Mouse (Mus musculus) duodenum, adult 2 months (tissue): Measurements from ENCODE around the gene Fam19a4. TPM values are rescaled to one million over a fixed set of nuclear protein-coding genes. Genes with fewer than 3 reads are reported as not detected.

ENCODE experiments used
- polyA plus RNA-seq: library from polyadenylated mRNA; depleted of rRNA; stranded (reverse); fragments of >200 nt; gene quantifications from 2 replicates; pipeline ENCODE4 v1.2.3, GENCODE M21; 2012; ENCODE audit warnings: low replicate concordance; rRNA removed

Fam19a4 gene
- not detected in 2 replicates for polyA plus RNA-seq

DNA sequence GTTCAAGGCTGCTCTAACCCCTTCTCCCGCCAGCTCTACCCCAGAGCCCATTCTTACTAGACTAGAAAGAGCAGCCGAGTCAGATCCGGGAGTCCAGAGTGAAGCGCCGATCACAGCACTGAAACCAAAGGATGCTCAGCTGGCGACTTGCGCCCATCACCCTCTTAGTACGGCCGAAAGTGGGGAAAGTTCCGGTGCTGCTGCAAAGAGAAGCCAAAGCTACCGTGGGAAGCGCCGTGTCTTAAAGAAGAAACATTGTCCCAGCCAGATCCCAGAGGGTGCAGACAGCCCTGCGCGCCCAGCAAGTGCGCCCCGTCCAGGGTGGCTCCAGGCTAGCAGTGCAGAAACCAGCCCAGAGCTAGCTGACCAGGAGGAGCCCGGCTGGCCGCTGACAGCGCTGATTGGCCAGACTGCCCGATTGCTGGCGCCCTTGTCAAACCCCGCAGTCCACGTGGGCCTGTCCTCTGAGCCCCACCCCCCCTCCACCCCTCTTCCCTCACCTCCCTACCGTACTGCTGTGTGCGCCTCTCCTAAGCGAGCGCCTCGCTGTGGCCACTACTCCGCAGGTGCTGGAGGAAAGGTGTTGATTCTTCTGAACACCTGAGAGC lies at the start of gene Fam19a4:
TSS of gene Fam19a4 (minus strand) at position 340 of the 608 bp plus-strand sequence.

Other genes starting within 250 kb of the Fam19a4 start
- 1.8 and 5.7 TPM in 2 replicates for gene Eogt, start 88.8 kb upstream of the Fam19a4 start, polyA plus RNA-seq
- gene Tmf1, start 118.7 kb upstream of the Fam19a4 start, polyA plus RNA-seq: 1.4 and 1.6 TPM in 2 replicates
- gene Uba3, start 145.2 kb upstream of the Fam19a4 start, polyA plus RNA-seq: 2.7 and 2.9 TPM in 2 replicates
- 20.2 and 25.5 TPM in 2 replicates for gene Arl6ip5, start 150.3 kb upstream of the Fam19a4 start, polyA plus RNA-seq
- gene Lmod3, start 192.3 kb upstream of the Fam19a4 start, polyA plus RNA-seq: not detected in 2 replicates